Mouse (Mus musculus): ENCODE measurements around the gene Wfs1. TPM values are rescaled to one million over a fixed set of nuclear protein-coding genes. Genes with fewer than 3 reads are reported as not detected.
"Not testable (repeated sequence)": the region's sequence is repeated elsewhere in the genome, so short reads cannot be mapped to it uniquely, and the experiment has no call there.

Wfs1 gene
- total RNA-seq (2021): 10 to 100 TPM; 81.6 to 82.0 TPM

DNA sequence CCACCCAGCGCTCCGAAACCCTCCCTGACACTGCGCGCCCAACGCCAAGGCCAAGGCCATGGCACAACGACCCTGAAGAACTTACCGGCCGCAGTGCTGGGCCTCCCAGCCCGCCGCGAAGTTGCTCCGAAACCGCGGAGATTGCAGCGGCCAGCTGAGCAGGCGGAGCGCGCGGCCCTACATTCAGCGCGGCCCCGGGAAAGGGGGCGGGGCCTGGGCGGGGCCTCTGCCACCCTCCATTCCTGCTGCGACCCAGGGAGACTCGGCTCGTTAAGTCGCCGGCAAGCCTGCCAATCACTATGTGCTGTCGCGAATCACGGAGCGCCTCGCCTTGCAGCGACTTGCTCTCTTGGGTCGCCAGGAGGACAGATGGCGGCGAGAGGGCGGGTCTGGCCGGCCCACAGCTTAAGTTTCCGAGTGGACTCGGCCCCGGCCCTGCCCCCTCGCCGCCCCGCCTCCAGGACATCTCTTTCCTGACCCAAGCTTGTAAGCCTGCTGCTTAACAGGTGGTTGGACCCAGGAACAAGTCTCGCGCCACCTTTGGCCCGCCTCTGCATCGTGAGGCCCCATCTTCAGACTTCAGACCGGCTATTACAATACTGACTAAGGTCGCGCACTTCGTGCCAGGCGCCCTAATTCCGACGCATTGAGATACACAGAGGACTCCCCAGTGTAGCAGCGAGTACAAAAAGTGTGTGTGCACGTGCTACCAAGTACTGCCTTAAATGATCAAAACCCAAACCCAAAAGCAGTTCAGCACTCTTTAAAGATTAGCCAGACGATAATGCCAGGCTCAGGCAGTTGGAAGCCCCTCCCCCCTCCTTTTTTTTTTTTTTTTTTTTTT is at the start of gene Wfs1:
Gene Wfs1 (minus strand): TSS at position 425 of the 844 bp plus-strand sequence.
- DNase-seq: peak; percentile 94 to 95
- intact Hi-C loops (cut with DNase I): no loop called here

DNA sequence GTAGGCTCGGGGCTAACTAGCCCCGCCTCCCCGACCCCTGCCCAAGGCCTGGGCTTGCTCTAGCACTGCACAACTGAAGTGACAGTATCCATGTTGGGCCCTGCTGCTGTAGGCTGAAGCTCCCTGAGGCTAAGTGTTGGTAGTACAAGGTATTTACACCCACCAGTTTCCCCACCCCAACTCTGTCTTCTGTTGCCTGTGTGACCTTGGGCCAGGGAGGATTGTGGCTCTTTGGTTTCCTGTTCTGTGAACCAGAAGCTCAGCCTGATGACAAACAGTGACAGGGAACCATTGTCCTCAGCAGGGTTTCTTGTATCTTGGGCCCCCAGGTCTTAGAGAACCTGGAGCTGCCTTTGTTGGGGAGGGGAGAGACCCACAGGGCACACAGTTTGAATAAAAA is 47.9 kb upstream of the Wfs1 start:
- intact Hi-C loops (cut with DNase I): no loop called here
- DNase-seq: no peak

DNA sequence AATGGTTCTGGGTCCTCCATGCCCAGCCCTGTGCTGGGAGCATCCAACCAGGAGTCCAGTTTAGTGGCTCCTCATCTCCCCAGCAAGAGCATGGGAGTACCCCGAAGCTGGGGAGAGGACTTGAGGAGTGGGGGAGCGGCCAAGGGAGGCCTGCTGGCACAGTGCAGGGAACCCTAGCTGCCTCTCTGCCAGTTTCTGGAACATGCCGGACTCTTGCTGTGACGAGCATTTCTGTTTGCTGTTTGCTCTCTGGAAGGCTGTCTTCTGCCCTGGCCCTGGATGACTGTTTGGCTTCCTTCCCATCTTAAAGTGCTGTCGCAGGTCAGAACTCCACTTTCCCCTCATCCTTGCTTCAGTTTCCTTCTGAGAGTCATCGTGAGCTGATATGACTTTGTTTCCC is 46.9 kb upstream of the Wfs1 start:
- no peak for DNase-seq
- intact Hi-C loops (cut with DNase I): no loop called here

DNA sequence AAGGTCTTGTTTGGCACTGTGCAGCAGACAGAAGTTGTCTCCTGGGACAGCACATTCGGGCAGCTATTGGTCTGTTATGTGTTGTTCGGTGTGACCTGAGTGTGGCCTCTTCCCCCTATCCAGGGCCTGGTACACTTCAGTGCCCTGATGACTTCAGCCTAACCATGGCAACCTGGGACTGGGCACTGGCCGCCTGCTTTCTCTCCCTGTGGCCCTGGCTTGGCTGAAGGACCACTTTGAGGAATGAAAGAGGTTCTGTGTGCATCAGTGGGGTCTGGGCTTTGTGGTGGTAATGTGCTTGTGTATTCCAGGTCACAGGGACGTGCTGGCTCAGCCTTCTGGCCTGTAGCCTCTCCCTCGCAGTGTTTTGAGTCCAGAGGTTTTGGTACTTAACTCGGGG is 46.2 kb upstream of the Wfs1 start:
- DNase-seq: no peak
- intact Hi-C loops (cut with DNase I): no loop called here

DNA sequence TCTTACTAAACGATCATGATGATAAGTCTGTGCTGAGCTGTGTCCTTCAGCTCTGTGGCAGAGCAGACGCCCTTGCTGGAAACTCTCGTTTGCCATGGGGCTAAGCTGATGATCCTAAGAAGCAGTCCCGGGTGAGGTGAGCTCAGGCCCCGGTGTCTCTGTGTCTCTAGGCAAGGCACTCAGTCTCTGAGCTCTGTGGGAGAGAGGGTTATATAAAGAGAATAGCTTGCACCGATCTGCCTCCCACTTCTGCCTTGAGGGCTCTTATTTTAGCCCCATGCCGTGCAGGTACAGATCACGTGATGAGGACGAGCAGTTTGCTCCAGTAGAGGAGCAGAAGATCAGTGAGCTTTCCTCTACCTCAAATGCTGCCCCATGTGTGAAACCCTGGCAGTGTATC is 41.7 kb upstream of the Wfs1 start:
- DNase-seq: no peak
- intact Hi-C loops (cut with DNase I): no loop called here

DNA sequence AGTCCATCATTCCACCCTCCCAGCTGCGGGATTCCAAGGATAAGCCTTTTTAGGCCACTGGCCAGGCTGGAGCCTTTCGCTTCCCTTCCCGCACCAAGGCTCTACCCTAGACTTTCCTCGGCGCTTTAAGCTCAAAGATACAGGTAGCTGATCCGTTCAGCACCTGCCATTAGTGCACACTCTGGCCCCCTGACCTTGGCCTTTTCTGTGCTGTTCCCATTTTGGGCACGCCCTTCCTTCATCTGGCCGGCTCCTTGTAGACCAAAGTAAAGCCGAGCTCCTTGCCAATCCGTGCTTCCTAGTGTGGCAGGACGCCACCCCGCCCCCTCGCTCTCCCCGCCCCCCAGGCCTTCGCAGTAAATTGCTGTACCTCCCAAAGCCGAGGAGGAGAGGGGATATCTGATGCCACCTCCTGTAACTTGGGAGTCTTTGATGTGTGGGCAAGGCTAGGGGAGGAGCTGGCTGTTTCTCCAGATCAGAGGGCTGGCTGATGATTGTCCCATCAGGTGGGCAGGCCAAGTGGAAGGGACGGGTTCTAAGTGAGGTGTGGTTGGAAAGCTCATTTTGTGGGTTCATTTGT is 40.4 kb upstream of the Wfs1 start:
- intact Hi-C loops (cut with DNase I): no loop called here
- no peak for DNase-seq

DNA sequence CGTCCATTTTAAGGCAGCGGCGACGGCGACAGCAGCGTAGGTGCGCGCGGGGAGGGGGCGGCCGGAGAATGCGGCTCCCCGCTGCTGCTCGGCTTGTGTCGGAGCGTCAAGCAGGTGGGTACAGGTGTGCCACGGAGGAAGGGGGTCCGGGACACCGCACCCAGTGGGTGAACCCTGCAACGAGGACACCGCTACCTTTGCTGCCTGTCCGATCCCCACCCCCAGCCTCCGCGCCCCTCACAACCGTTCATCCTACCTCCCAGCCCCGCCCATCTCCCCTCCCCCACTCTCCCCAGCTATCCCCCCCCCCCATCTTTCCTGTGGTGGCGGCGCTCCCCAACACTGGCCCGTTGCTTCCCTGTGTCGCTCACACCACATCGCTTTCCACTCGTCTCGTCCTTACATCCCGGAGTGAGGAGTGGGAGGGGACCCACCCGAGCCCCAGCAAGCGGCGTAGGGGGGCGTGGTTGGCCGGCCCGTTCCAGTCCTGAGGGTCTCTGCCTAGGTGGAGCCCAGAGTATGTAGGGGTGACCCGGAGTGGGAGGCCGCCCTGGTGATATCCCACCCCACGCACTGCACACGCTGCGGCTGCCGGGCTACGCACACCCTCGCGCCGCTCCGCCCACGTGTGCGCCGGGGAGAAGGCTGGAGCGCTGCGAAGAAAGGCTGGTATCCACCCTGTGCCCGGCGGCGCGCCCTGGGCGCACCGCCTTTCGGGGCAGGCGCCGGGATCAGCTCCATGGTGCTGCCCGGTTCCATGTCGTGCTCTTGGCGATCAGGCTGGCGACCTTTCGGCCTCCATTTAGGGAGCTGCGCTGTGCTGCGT is 39.7 kb upstream of the Wfs1 start:
- intact Hi-C loops (cut with DNase I): no loop called here

DNA sequence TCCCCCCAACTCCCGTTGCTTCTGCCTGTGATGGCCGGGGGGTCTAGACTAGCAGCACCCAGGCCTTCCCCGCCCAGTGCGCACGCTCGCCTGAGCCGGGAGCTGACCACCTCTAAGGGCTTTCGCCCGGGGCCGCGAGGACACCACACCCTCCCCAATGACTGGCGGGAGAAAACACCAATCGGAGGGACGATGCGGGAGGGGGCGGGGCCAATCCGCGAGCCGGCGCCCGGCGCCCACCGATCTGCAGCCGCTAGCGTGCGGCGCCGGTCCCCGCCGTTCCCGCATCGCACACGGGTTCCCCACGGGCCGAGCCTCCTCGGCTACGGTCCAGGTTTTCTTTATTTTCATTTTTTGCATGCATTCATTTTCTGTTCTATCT is 39.1 kb upstream of the Wfs1 start:
- intact Hi-C loops (cut with DNase I): no loop called here

More for the DNA sequence above, 39.7 kb upstream of the Wfs1 start:
- DNase-seq: no peak

DNA sequence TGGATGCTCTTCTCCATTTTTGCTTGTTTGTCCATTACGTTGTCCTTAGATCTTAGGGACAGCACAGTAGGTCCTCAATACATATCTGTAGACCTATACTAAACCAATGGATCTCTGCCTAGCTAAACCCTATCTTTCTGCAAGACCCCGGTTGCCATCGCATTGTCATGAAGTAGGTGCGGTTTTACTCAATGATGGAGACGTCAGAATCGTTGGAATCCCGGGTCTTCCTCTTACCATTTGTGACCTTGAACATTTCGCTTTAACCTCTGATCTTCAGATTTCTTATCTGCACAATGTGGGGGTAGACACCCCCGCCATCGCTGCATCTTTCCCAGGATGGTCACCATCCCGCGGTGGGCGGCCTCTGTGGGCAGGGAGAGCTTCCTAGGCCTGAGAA is 38.7 kb upstream of the Wfs1 start:
- no peak for DNase-seq
- intact Hi-C loops (cut with DNase I): no loop called here

More for the DNA sequence above, 39.1 kb upstream of the Wfs1 start:
- DNase-seq: peak; percentile 42 to 65

DNA sequence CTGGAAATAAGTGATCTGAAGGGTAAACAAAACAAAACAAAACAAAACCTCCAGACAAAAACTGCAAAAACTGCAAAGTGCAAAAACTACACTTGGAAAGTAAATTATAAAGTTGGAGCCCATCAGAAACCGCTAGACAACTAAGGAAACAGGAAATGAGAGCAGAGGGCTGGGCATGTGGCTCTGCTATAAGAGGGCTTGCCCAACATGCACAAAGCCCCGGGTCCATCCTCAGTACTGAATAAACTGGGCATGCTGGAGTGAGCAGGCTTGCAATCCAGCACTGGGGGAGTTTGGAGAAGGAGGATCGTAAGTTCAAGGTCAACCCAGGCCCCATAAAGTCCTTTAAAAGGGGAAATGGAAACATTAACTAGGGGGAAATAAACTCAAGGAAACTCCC is 28.2 kb upstream of the Wfs1 start:
- DNase-seq: no peak
- intact Hi-C loops (cut with DNase I): loop anchor here (10.0 kb wide), 1 partner anchor 248 kb away; no protein-coding TSS in a partner anchor

DNA sequence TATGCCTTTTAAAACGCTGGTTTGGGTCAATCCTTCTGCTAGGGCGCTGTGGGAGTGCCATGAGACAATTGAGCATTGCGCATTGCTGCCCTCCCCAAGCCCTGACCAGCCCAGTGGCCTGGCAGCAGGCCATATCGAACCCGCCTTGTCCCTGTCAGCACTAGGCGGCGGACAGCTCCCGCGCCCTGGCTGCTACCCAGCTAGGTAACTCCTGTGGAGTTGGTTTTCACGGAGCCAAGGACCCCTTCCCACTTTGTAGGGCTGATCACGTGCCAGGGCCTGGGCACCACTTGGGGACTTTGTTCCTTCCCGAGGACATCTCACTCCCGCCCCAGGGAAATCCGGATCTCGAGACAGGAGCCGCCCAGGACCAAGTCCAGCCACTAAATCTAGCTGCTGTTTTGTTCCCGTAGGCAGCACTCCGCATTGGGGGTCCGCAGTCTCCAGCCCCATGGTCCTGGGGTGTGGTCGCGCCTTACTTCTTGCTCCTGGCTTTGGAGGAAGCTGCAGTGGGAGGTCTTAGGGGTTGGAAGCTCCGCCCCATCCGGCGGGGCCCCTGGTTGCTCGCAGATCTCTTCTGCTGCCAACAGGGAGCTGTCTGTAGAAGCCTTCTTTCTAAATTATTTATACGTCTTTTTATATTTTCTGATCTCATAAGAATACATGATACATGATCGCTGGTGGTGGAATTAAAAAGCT is 26.8 kb upstream of the Wfs1 start:
- peak in 1 of 2 experiments; percentile 24 for DNase-seq
- intact Hi-C loops (cut with DNase I): loop anchor here (10.0 kb wide), 1 partner anchor 249 kb away; no protein-coding TSS in a partner anchor

DNA sequence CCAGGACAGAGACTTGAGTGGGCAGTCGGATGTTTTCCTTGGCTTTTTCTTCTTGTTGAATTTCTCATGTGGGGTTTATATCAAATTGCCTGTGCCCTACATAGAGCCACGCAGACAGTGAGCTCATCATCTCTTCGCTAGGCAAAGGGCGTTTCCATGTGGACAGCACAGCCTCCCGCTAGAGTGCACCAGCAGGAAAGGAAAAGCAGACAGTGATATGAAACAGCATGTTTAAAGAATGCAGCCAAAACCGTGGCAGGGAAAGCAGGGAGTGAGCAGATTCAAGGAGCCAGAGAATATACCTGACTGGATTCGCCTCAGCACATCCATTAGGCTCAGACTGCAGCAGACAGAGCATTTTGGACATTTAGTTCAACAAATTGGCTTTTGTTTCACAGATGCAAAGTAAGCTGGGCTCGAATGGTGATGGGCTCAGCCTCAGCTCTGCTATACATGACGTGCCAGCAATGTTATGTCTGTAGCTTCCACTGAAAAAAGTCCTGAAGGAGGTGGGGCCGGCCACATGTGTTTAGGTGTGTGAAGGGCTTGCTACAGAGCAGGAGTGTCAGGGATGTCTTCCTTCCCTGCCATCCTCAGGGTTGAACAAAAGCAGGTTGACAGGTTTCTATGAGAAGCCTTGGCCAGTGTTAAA is 21.8 kb upstream of the Wfs1 start:
- no peak for DNase-seq
- intact Hi-C loops (cut with DNase I): loop anchor here (10.0 kb wide), 1 partner anchor 254 kb away; no protein-coding TSS in a partner anchor

DNA sequence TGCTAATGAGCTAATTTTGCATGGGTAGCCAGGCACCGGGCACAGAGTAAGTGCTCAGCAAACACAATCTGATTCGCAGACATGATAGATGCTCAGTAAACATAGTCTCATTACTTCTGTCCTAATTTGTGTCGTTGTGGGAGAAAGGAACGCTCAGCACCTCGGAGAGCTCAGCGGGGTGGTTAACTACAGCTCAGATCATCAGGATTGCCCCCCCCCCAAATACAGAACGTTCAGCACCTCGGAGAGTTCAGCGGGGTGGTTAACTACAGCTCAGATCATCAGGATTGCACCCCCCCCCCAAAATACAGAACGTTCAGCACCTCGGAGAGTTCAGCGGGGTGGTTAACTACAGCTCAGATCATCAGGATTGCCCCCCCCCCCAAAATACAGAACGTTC is 20.8 kb upstream of the Wfs1 start:
- intact Hi-C loops (cut with DNase I): loop anchor here (10.0 kb wide), 1 partner anchor 255 kb away; no protein-coding TSS in a partner anchor
- DNase-seq: not testable (repeated sequence)

DNA sequence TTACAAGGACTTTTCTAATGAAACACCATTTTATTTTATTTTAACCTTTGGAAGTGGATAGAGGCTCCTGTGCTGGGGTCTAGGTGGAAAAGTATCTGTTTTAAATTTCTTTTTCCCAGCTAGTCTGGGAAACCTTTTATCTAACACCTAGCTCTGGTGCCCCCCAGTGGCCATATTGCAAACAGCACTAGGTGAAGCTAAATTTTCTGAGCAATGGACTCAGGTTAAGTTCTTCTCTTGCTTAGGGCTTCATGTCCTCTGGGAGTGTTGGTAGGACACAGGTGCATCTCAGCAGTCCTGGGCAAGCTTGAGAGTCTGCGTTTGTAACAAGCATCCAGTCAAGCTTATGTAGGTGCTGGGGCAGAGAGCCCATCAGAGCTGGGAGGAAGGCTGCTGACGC is 13.0 kb upstream of the Wfs1 start:
- intact Hi-C loops (cut with DNase I): loop anchor here (1.0 to 5.0 kb wide), 3 partner anchors 44 to 165 kb away; no protein-coding TSS in a partner anchor
- peak; percentile 71 to 83 for DNase-seq

DNA sequence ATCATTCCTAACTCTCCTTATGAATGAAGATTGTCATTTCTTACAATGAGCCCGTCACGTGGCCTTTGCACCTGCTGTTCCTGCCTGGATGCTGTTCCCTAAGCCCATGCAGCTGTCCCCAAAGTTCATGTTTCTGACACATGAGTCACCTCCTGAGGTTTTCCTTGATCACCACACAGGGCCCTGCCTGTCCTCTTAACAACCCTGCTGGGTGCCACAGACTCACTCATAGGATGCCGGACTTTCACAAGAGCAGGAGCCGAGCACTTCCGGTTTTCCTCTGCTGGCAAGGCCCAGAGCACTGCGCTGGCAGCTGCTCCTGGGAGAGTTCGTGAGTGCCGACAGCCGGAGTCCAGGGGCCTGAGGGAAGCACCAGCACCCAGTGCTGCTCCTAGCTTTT is 12.0 kb upstream of the Wfs1 start:
- DNase-seq: no peak
- intact Hi-C loops (cut with DNase I): loop anchor here (5.0 kb wide), 1 partner anchor 164 kb away; no protein-coding TSS in a partner anchor

DNA sequence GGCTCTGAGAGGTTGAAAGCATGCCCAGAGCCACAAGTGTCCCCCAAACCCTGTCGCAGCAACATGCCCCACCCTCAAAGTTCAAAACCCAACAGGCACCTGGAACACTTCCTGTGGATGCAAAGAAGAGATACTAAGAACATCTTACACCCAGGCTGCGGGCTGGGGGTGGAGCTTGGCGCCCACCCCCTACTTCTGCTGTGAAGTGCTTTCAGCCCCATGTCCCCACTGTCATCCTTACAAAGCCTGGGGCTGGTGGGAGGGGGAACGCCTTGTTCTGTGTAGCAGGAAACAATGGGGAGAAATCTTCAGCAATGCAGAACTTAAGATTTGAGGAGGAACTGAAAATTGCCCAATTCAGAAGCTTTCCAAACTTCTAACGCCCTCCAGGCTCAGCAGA is 9.0 kb upstream of the Wfs1 start:
- intact Hi-C loops (cut with DNase I): no loop called here
- DNase-seq: peak in 1 of 2 experiments; percentile 16

DNA sequence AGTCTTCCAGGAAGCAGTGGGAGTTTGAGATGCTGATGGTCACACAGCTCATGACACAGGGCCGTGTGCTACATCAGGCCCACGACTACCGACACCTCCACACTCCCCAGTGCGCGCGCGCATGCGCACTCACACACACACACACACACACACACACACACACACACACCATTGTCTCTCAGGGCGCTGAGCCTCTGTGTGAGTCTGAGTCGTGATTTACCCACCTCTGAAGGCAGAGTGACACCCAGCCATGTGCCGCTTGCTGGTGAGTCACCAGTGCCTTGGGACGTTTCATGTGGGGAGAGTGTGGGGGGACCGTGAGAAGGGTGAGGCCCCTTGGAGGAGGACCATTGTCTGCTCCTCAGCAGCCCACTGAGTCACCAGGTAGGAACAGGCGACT is 7.4 kb upstream of the Wfs1 start:
- intact Hi-C loops (cut with DNase I): no loop called here
- DNase-seq: no peak

DNA sequence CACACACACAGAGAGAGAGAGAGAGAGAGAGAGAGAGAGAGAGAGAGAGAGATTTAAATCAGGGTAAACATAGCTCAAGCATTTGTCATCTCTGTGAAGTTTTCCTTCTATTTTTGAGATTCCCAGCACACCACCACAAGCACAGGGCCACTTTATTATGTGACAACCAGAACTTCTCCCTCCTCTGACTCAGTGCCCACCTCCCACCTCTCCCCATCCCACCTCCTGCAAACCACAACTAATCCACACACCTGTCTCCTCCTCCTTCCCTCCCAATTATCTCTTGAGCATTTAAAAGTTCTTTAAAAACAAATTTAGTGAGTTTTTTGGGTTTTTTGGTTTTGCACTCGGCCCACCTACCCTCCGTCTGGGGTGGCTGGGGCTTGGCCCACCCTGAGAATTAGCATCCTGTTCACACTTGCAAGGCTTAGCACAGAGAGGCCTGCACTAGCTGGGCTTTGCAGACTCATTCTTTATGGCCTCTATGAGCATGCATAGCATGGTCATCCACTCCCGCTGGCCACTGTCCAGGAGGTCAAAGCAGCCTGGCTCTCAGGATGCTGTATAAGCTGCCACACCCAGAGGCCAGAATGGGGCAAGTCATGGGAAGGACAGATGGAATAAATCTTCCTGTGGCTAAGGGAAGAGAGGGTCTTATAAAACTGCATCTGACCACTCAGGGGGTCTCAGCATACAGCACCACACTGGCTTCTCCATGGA is 1.8 kb upstream of the Wfs1 start:
- no peak for DNase-seq
- intact Hi-C loops (cut with DNase I): no loop called here

DNA sequence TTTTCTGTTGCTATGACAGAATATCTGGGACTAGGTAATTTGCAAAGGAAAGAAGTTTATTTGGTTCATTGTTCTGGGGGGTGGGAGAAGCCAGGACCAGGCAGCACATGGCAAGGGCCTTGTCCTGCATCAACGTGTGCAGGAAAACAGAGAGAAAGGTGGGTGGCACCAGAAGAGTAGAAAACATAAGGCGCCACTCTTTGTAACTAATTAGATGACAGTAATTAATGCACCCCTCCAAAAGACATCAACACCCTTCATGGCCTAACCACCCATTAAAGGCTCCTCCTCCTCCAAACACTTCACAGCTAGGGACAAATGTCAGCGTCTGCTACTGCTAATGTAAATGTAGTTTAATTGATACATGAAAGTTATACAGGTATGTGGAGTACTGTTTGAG is 1.2 kb upstream of the Wfs1 start:
- intact Hi-C loops (cut with DNase I): no loop called here
- no peak for DNase-seq

Measured in heart, postnatal 36 days (tissue).